Comparison of ENCODE assay signal across 8 mouse cellular contexts in genomic region chr10:116848749-116849473, GRCm38 (mm10). TPM values are rescaled to one million over a fixed set of nuclear protein-coding genes. Genes with fewer than 3 reads are reported as not detected.
DNase-seq lines count a peak whose midpoint lies in the region; ATAC-seq and TF ChIP-seq lines count a peak whose summit lies in the region.

No protein-coding gene starts in this region.

- no peak overlapping the region for H3K27ac ChIP-seq in gastrocnemius, adult 2 months
- no peak overlapping the region for H3K27ac ChIP-seq in hindbrain, postnatal 0 days

- WGBS in hindbrain, postnatal 0 days, result 23% methylated on average over 22 of the region's 22 CpGs

- peak; percentile 96 for TF ChIP-seq CTCF in gastrocnemius, adult 2 months (IDR thresholded peaks at IDR 0.05)
- TF ChIP-seq CTCF in hindbrain, postnatal 0 days (IDR thresholded peaks at IDR 0.05; ENCODE audit: low read depth), result peak; percentile 95

- peak; percentile 66 for DNase-seq in T-cell, adult 2 months (ENCODE audit: low spot score)
- DNase-seq in cerebellum, postnatal 25 days, result peak; percentile 94 to 97
- DNase-seq in gastrocnemius, adult 2 months, result peak; percentile 88
- peak; percentile 90 for DNase-seq in hindbrain, postnatal 0 days (ENCODE audit: low spot score)
- peak; percentile 85 to 95 for DNase-seq in left cerebral cortex, adult 18-20 months (ENCODE audit: low spot score in 2 of 2)
- DNase-seq in right cerebral cortex, postnatal 25 days, result peak; percentile 83
- peak; percentile 77 to 80 for DNase-seq in urinary bladder, postnatal 36 days (ENCODE audit: low spot score in 2 of 2)

- ATAC-seq in hindbrain, postnatal 0 days, result peak; percentile 79
- ATAC-seq in megakaryocyte-erythroid progenitor cell, adult 5-6 weeks (replicated peaks; ENCODE audit: low FRiP score, low TSS enrichment, poor library complexity, severe bottlenecking), result peak; percentile 88

- no peaks in the 10 kb centered on the region for H3K27me3 ChIP-seq in hindbrain, postnatal 0 days (ENCODE audit: insufficient read depth, low read length)

- peak overlapping the region; percentile 53 for H3K4me3 ChIP-seq in gastrocnemius, adult 2 months
- no peak overlapping the region for H3K4me3 ChIP-seq in hindbrain, postnatal 0 days (ENCODE audit: low read length)

- intact Hi-C loops in gastrocnemius, adult 2 months (cut with DNase I), result loop anchor here (2.0 to 10.0 kb wide), 2 partner anchors 264 to 518 kb away; partner anchors contain the start of gene Cnot2

- H3K9me3 ChIP-seq in hindbrain, postnatal 0 days (ENCODE audit: low read length), result no peaks in the 10 kb centered on the region

- H3K4me1 ChIP-seq in hindbrain, postnatal 0 days (ENCODE audit: insufficient read depth, low read length), result 0 out of 2 replicates have a peak, but pooled peaks cover 4% of the 10 kb centered on the region

- no peaks in the 10 kb centered on the region for H3K36me3 ChIP-seq in hindbrain, postnatal 0 days (ENCODE audit: insufficient read depth, low read length)

- no peak overlapping the region for H3K9ac ChIP-seq in hindbrain, postnatal 0 days (replicated peaks; ENCODE audit: low read length)

- peak overlapping the region; percentile 45 for H3K4me2 ChIP-seq in hindbrain, postnatal 0 days (ENCODE audit: low read depth, low read length)

RNA-seq across cellular contexts. Expression of gene Myrfl, which starts 47.8 kb away (rescaled TPM):
- under 1 TPM; 0.08 to 0.25 TPM for total RNA-seq in gastrocnemius, adult 2 months (2021)
- not detected in 2 replicates for total RNA-seq in hindbrain, postnatal 0 days (2014; rRNA removed)
- polyA plus RNA-seq in hindbrain, postnatal 0 days (2015; fragmentation: Nextera tagmentation; extraction: Ambion mirVana), result 0.04 and 0.08 TPM in 2 replicates
- under 1 TPM; 0.14 TPM for total RNA-seq in left cerebral cortex, adult 18-20 months (2021)
- total RNA-seq in megakaryocyte-erythroid progenitor cell, adult 5-6 weeks (2014; fragmentation: Nextera tagmentation), result not detected in 2 replicates
- not detected in 2 replicates for total RNA-seq in megakaryocyte-erythroid progenitor cell, adult 5-6 weeks (2017)
